Mouse (Mus musculus) heart, postnatal 14 days (tissue): Measurements from ENCODE around the gene Olfr1564. TPM values are rescaled to one million over a fixed set of nuclear protein-coding genes. Genes with fewer than 3 reads are reported as not detected.
"Not testable (repeated sequence)": the region's sequence is repeated elsewhere in the genome, so short reads cannot be mapped to it uniquely, and the experiment has no call there.

ENCODE experiments used
- DNase-seq, 2 experiments: peaks; one replicate each; pipeline ENCODE4 v3.0.0; 2021 to 2022
- intact Hi-C: fragments of 180-260 bp; cut with DNase I; formaldehyde crosslinking; loops from one replicate; pipeline ENCODE4 v1.15.1; 2025
- long read RNA-seq, 2 experiments: library from polyadenylated mRNA; stranded (forward); transcript quantifications; one replicate each; pipeline ENCODE4 v2.0.0; 2021
- total RNA-seq, 2 experiments: library from RNA; stranded (reverse); gene quantifications; 2 replicates each; pipeline ENCODE4 v1.2.3; 2021

The Olfr1564 gene
- total RNA-seq, result under 1 TPM; 0.26 to 0.27 TPM
- long read RNA-seq, experiment 1, result 0 reads
- long read RNA-seq, experiment 2, result 0 reads

DNA sequence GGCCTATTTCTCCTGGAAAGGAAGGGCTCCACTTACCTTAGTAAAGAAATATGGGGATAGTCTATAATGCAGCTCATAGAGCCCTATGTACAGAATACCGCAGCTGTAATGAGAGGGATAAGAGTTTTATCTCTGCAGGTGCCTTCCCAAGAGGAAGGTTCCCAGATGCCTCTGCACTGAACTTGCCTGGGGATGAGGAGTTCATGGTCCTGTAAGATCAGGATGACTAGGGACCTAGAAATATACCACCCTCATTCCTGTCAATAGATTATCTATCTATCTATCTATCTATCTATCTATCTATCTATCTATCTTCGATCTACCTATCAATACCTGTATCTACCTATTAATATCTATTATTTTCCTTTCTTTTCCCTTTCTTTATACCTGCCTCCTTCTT lies at the start of gene Olfr1564:
TSS of gene Olfr1564 (minus strand) at position 101 of the 400 bp plus-strand sequence.
- no peak for DNase-seq
- intact Hi-C loops, result no loop called here

DNA sequence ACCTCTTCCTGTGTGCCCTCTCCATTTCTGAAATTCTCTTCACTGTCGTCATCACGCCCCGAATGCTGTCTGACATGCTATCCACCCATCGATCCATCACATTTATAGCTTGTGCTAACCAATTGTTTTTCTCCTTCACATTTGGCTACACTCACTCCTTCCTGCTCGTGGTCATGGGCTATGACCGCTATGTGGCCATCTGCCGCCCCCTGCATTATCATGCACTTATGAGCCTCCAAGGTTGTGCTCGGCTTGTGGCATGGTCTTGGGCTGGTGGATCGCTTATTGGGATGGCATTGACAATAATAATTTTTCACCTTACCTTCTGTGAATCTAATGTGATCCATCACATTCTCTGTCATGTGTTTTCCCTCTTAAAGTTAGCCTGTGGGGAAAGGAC lies 47.4 kb upstream of the Olfr1564 start:
- DNase-seq, result no peak
- intact Hi-C loops, result no loop called here

DNA sequence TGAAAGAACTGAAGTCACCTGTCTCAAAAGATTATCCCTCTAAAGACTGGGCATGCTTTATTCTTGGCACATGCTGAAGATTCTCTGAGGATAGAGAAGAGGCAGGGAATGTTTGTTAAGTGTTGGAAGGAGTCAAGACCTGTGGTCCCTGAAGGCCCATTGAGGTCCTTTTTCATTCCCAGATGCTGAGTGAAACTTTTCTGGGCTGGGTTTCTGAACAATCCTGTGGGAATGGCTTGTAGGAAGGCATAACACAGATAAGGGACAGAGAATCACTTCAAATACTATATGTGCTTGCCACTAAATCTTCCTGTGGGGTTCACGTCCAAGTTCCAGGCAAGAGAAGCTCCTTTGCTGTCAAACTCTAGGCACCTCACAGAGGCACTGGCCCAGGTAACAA lies 42.9 kb upstream of the Olfr1564 start, which contains the start of gene Olfr63:
TSS of gene Olfr63 (plus strand) at position 301 of the 400 bp plus-strand sequence.
- no peak for DNase-seq
- intact Hi-C loops, result no loop called here

DNA sequence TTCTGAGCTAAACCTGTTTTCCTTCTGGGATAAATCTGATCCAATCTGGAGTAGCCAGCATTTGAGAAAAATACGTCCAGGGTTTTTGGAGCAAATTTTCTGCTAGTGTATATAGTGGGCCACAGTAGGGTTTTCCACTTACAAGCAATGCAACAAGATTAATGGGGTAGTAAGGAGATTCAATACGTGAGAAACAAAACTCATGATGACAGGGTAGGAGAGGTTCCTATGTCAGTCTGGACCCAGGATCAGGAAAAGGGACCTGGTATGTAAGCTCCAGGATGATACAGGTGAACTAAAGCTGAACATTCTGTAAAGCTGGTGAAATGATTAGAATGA lies 33.8 kb upstream of the Olfr1564 start:
- DNase-seq, intact Hi-C loops: not testable (repeated sequence)

DNA sequence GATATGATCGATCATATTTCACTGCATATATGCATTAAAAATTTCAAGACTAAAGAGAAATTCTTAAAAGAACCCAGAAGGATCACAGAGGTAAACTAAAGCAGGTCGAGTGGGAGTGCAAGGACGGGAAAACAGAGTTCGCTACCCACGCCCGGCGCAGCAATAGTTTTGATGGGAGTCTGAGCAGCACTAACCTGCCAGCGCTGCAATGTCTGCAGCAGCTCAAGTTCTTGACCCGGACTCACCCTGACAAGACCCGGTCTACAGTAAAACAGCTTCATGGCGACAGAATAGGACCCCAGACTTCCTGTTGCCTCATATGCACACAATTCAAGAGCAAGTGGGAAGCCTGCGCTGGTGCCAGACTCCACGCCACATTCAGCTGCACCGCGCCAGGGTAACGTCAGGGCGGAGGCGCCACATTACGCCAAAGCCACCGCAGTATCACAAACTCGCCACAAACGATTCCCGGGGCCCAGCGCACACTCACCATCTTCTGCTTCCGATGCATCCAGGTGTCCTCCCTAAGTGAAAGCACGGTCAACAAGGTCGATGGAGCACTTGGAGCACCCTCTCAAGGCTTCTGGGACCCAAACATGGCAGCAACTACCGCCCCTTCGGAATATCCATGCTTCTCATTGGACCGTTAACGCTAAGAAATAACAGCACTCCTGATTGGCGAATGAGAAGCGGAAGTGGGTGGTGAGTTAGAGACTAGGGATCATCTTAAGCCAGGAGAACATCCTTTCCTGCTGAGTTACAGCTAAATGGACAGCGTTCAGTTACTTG lies 33.2 kb upstream of the Olfr1564 start, which contains the start of gene Zfp955a:
TSS of gene Zfp955a (minus strand) at position 616 of the 789 bp plus-strand sequence.
- intact Hi-C loops, DNase-seq: not testable (repeated sequence)

DNA sequence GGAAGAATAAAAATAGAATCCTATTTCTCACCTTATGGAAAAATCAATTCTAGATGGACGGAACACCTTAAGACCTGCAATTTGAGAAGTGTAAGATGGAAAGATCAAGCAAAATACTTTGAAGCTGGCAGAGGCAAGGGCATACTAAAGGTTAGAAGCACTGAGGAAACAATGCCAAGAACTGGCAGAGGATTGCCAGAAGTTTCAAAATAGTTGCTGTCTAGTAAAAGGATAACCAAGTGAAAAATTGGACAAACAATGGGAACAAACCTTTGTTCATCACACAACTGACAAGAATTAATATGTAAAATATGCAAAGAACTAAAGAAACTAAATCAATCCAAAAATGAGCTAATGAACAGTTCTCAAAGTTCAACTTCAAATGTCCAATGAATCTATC lies 15.2 kb upstream of the Olfr1564 start:
- intact Hi-C loops, DNase-seq: not testable (repeated sequence)

DNA sequence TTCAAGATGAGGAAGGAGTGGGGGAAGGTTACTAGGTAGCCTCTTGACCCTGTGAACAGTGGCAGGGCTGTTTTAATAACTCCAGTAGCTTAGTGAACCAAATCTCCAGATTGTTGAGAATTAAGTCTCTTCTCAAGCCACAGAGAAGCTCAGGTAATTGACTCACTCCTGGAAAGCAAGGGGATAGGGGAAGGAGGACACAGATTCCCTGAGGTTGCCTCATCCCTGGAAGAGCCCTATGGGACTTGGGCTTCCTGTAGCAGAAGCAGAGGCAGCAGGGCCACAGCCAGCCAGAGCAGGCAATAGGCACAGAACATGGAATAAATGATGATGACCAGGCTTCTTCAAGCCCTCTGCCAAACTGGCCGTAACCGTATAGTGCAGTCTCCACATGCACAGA lies 30.5 kb downstream of the Olfr1564 start, which contains the start of gene Olfr239:
TSS of gene Olfr239 (plus strand) at position 301 of the 400 bp plus-strand sequence.
- DNase-seq, intact Hi-C loops: not testable (repeated sequence)

DNA sequence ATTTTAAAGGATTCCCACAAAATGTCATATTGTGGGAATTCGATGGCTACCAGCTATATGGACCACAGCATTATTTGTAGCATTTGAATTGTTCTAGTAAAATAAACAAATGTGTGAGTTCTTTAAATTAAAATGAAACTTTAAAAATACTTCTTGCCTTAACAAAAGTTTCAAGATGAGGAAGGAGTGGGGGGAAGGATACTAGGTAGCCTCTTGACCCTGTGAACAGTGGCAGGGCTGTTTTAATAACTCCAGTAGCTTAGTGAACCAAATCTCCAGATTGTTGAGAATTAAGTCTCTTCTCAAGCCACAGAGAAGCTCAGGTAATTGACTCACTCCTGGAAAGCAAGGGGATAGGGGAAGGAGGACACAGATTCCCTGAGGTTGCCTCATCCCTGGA lies 53.3 kb downstream of the Olfr1564 start, which contains the start of gene Olfr55:
TSS of gene Olfr55 (plus strand) at position 301 of the 400 bp plus-strand sequence.
- intact Hi-C loops, DNase-seq: not testable (repeated sequence)

Other genes with a start within 250 kb of the Olfr1564 start
- 1 to 10 TPM; 6.8 to 7.6 TPM for gene Zfp952, start 228.6 kb downstream of the Olfr1564 start, total RNA-seq
- 1 to 10 TPM; 3.8 to 4.2 TPM for gene Zfp763, start 188.3 kb downstream of the Olfr1564 start, total RNA-seq
- gene 4921501E09Rik, start 153.6 kb downstream of the Olfr1564 start, total RNA-seq, result not detected
- gene Zfp563, start 132.4 kb downstream of the Olfr1564 start, total RNA-seq, result 1 to 10 TPM; 5.4 to 5.7 TPM
- gene Morc2b, start 82.0 kb downstream of the Olfr1564 start, total RNA-seq, result under 1 TPM; 0.07 TPM
- gene Olfr55, start 53.2 kb downstream of the Olfr1564 start, total RNA-seq, result not detected
- gene Olfr239, start 30.4 kb downstream of the Olfr1564 start, total RNA-seq, result not detected
- 10 to 100 TPM; 11.2 to 12.4 TPM for gene Zfp955a, start 33.5 kb upstream of the Olfr1564 start, total RNA-seq
- not detected for gene Olfr63, start 43.0 kb upstream of the Olfr1564 start, total RNA-seq
- 10 to 100 TPM; 12.8 to 14.2 TPM for gene Zfp955b, start 67.9 kb upstream of the Olfr1564 start, total RNA-seq
- gene Zfp81, start 137.2 kb upstream of the Olfr1564 start, total RNA-seq, result 1 to 10 TPM; 6.0 to 6.1 TPM
- gene Zfp101, start 173.0 kb upstream of the Olfr1564 start, total RNA-seq, result 1 to 10 TPM; 4.6 to 4.9 TPM
- not detected for gene Actl9, start 211.2 kb upstream of the Olfr1564 start, total RNA-seq